Mouse (Mus musculus) mouse embryonic stem cell (cell line): ENCODE measurements around the gene Olfr633.
"Not testable (repeated sequence)": the region's sequence is repeated elsewhere in the genome, so short reads cannot be mapped to it uniquely, and the experiment has no call there.

Experiments used
- in situ Hi-C, 2 experiments: fragments of 300-500 bp; cut with MboI; formaldehyde crosslinking; loops; 1 replicate in 1 of 2; 3 replicates in 1 of 2; pipeline ENCODE4 v1.14.3; 2019 to 2020; ENCODE audit warnings: low sequenced_read_pairs in 2 of 2, low pct_unique_long_range_greater_than_20kb in 1 of 2, mixed read lengths in 1 of 2; ENCODE audit not compliant: unreplicated experiment in 1 of 2

The Olfr633 gene

DNA sequence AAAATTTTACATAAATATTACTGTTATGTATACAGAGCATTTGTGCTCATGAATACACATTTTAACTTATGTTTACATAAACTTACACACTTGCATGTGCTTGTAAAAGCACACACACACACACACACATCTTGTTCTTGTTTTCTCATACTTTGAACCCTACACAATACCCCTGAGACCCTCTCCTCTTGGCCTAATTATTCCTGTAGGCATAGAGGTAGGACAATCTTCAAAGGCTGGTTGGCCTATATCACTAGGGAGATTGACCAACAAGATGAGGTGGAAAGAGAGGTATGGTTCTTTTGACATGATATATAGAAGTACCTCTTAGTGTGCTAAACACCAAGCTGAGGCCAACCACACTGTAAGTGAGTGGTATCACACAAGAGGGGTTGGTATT lies at the start of gene Olfr633:
Gene Olfr633, plus strand, starts transcription at position 301 of the 400 bp plus-strand sequence.
- in situ Hi-C loops = no loop called here

DNA sequence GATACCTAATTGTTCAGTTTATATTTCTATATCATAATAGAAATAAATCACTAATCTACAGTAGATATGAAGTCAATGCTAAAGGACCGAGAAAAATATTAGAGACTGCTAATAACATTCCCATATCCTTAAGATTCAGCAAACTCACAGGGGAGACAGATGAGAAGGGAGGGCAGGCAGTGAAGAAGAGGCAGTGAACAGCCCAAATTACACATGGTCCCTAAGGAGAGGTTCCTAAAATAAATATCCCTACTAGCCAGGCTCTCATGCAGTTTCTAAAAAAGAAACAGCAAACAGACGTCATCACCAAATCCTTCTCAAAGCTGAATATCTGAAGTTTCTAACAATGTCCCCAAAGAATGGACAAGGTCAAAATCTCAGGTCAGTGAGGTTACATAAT lies 41.0 kb upstream of the Olfr633 start, which contains the start of gene Olfr65:
Gene Olfr65, plus strand, starts transcription at position 301 of the 400 bp plus-strand sequence.
- in situ Hi-C loops = no loop called here

DNA sequence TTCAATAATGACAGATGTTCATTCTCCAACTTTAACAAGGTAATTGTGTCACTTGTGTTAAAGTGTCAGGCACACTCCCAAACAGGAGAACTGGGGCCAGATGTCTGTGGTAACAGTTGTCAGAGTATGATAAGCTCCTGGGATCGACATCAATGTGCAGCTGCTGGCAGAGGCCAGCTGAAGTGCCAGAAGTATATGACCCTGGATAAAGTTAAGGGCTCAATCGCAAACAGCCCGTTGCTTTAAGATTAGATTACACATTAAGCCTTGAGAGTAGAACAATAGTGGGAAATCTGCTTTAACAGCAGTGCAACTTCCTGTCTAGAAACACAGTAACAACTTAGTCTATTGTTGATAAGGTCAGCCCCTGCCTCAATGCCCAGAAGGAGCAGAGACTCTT lies 34.2 kb upstream of the Olfr633 start:
- in situ Hi-C loops = no loop called here

DNA sequence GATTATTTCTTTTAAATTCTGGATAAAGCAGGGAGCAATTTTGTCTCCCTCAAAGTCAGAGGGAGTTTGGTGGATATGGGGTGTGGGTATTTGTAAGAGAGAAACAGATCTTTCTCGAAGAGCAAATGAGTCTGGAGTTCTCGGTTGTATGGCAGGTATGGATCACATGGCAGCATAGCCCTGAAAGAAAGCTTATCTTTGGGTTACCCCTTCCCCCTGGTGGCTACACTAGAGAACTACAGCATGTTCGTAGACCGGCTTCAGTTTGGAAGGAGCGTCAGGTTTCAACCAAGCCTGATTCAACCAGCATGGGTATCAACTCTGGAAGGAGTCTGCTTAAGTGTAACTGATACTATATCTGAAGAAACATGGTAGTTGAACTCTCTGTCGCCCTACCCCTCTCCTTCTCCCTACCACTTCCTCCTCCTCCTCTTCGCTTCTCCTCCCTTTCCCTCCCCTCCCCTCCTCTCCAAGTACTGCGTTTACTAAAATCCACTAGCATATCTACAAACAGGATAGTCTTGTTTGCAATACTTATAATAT lies 31.2 kb upstream of the Olfr633 start:
- in situ Hi-C loops = no loop called here

DNA sequence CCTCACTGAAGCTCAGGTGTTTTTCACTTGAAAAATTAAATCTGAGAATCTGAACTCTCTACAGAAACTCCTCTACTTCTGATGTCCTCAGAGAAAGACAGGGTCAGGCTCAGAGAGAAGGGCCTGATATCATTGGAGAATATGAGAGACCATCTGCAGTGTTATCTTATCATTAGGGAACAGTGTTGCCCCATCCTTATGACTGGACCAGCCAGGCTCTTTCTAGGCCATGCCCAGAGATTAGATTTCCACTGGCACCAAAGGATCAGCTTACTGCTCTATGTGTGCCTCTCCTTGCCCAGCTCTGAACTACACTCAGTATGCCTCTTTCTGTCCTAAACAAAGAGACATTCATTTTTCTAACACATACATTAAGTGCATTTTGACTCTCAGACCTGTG lies 28.9 kb upstream of the Olfr633 start:
- in situ Hi-C loops = no loop called here

DNA sequence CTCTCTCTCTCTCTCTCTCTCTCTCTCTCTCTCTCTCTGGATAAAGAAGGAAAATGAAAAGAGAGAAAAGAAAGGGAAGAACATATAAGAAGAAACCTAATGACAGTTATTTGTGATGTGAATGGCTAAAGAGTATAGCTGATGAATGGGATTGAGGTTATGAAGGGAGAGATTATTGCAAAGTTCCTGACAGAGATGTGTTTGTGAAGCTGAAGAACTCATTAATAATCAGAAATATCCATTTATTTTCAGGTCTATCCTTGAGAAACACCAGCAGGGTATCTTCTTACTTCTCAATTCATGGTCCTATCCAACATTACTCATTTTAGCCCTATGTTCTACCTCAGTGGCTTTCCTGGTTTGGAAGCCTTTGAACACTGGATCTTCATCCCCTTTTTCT lies 15.7 kb upstream of the Olfr633 start, which contains the start of gene Olfr631:
Gene Olfr631, plus strand, starts transcription at position 301 of the 400 bp plus-strand sequence.
- in situ Hi-C loops = no loop called here

DNA sequence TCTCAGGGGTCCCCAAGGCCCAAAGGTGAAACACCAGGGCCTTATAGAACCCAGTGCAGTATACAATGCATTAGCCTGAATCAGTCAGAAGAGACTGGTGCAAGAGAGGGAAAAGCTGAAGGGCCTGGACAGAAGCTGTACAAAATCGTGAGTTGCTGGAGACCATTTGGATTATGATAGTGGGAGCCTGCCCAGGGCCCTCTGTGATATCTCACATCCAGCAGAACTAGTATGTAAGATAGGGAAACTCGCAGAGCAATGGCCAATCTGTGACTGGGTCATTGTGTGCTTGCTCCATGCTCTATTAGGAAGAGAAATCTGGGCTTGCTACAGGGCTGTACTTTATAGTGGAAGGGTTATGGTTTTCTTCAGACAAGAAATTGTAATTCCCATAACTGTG lies 10.0 kb upstream of the Olfr633 start, which contains the start of gene Olfr632:
Gene Olfr632, plus strand, starts transcription at position 84 of the 400 bp plus-strand sequence.
- in situ Hi-C loops = no loop called here

DNA sequence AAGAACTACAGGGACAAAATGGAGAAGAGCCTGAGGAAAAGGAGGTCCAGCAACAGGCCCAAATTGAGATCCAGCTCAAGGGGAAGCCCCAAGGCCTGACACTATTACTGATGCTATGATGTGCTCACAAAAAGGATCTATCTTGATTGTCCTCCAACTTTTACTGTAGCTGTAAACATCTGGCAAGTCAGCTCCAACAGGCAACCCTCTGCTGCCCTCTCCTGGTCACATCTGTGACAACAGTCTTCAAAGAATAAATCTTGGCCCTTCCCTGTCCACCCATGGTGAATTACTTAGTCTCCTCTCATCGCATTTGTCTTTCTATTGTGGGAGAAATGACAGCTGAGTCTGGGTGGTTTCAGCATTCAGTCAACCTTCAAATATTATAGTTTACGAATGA lies 1.5 kb upstream of the Olfr633 start:
- in situ Hi-C loops = no loop called here

DNA sequence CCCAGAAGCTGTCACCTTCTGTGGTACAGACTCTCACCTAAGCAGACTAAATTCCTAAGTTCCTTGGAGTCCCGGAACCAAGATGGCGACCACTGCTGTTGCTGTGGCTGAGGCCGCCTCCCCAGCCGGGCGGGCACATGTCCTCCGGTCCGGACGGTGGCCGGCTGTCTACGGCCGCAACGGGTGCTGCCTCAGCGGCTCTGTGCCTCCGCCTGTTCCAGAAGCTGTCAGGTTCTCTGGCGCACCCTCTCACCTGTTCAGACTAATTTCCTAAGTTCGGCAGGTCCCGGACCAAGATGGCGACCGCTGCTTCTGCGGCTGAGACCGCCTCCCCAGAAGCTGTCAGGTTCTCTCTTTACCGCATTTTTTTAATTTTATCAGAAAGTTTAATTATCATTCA lies 22.6 kb downstream of the Olfr633 start:
- in situ Hi-C loops = not testable (repeated sequence)

DNA sequence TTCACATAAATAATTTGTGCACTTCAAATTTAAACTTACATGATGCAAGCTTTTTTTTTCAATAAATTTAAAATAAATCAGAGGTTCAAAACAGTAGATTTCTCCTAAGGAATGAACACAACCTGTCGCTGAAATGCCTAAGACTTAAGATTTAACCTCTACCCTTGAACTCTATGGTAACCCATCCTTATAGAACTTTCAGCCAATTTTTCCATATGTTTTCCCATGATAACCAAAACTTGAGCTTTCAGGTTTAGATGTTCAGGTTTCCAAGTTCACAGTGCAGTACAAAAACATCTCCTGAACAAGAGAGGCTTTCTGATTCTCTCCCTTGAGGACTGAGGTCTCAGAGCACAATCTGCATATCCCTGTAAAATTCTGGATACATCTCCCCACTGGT lies 26.6 kb downstream of the Olfr633 start, which contains the start of gene Olfr635:
Gene Olfr635, plus strand, starts transcription at position 301 of the 400 bp plus-strand sequence.
- in situ Hi-C loops = no loop called here

DNA sequence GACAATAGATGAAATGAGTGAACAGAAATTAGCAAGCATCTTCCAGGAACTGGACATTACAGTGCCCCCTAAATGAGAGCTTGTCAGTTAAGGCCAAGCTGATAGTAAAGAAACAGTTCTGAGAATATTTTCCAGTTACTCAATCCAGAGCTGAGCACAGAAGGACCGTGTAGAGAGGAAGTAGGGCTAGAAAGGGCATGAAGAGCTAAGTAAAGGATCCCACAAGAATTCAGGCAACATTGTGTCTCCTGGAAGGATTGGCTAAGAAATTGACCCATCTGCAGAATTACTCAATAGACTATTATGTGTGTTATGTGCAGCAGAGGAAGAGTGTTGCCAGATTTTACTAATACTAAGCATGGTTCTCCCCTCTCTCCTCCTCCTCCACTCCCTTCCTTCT lies 27.5 kb downstream of the Olfr633 start:
- in situ Hi-C loops = no loop called here

DNA sequence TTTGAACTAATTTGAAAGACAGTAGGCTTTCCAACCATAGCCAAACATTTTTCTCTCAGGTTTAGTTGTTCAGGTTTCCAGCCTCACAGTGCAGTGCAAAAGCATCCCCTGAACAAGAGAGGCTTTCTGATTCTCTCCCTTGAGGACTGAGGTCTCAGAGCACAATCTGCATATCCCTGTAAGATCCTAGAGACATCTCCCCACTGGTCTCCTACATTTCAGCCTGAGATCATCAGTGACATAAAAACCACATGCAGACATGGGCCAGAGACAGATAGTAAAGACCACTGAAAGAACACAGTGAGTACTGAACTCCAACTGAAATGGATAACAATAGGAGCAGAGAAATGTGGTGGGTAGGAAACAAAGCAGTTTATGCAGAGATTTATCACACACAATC lies 54.2 kb downstream of the Olfr633 start, which contains the start of gene Olfr638:
Gene Olfr638, plus strand, starts transcription at position 301 of the 400 bp plus-strand sequence.
- in situ Hi-C loops = no loop called here
